Comparison of ENCODE assay signal across 8 mouse cellular contexts in genomic region chr4:33290002-33290401, GRCm38 (mm10). TPM values are rescaled to one million over a fixed set of nuclear protein-coding genes. Genes with fewer than 3 reads are reported as not detected.
DNase-seq lines count a peak whose midpoint lies in the region; ATAC-seq and TF ChIP-seq lines count a peak whose summit lies in the region.

Pnrc1 (minus strand) TSS chr4:33290163.

- H3K27me3 ChIP-seq in embryonic facial prominence, embryonic 11.5 days (ENCODE audit: control insufficient read depth, insufficient read depth, low read length) = no peaks in the 10 kb centered on the region
- no peaks in the 10 kb centered on the region for H3K27me3 ChIP-seq in kidney, adult 2 months (replicated peaks; ENCODE audit: control insufficient read depth, insufficient read depth, low read length)
- no peaks in the 10 kb centered on the region for H3K27me3 ChIP-seq in limb, embryonic 14.5 days (ENCODE audit: control insufficient read depth, insufficient read depth, low read length)
- H3K27me3 ChIP-seq in midbrain, embryonic 16.5 days (ENCODE audit: control insufficient read depth, insufficient read depth, low read depth, low read length) = no peaks in the 10 kb centered on the region

- H3K4me1 ChIP-seq in embryonic facial prominence, embryonic 11.5 days (ENCODE audit: control insufficient read depth, insufficient read depth, low read length) = no peaks in the 10 kb centered on the region
- H3K4me1 ChIP-seq in kidney, adult 2 months (ENCODE audit: control insufficient read depth, insufficient read depth, low read length) = no peaks in the 10 kb centered on the region; the same call in 1 of the 2 replicates
- H3K4me1 ChIP-seq in limb, embryonic 14.5 days (ENCODE audit: control insufficient read depth, insufficient read depth, low read length) = peaks cover 6% of the 10 kb centered on the region; the same call in 1 of the 2 replicates
- H3K4me1 ChIP-seq in midbrain, embryonic 16.5 days (ENCODE audit: control insufficient read depth, insufficient read depth, low read length) = no peaks in the 10 kb centered on the region

- H3K36me3 ChIP-seq in embryonic facial prominence, embryonic 11.5 days (replicated peaks; ENCODE audit: control insufficient read depth, insufficient read depth, low read depth, low read length) = no peaks in the 10 kb centered on the region
- H3K36me3 ChIP-seq in kidney, adult 2 months (ENCODE audit: control insufficient read depth, insufficient read depth, low read length) = no peaks in the 10 kb centered on the region
- H3K36me3 ChIP-seq in limb, embryonic 14.5 days (ENCODE audit: control insufficient read depth, insufficient read depth, low read length) = no peaks in the 10 kb centered on the region
- H3K36me3 ChIP-seq in midbrain, embryonic 16.5 days (ENCODE audit: control insufficient read depth, insufficient read depth, low read length) = no peaks in the 10 kb centered on the region

- H3K4me3 ChIP-seq in embryonic facial prominence, embryonic 11.5 days (ENCODE audit: low read depth, low read length) = no peak within 1 kb of the TSS
- H3K4me3 ChIP-seq in kidney, adult 2 months (ENCODE audit: insufficient read depth, low read depth, low read length) = peak within 1 kb of the TSS; percentile 45; the same call in 1 of the 2 replicates
- peak within 1 kb of the TSS; percentile 22 for H3K4me3 ChIP-seq in limb, embryonic 14.5 days (replicated peaks; ENCODE audit: low read length)
- no peak within 1 kb of the TSS for H3K4me3 ChIP-seq in midbrain, embryonic 16.5 days (ENCODE audit: low read depth, low read length)

- no peak for TF ChIP-seq POLR2A in kidney, adult 2 months (IDR thresholded peaks at IDR 0.05; ENCODE audit: low read depth, low read length)
- no peak for TF ChIP-seq POLR2A in limb, embryonic 14.5 days (IDR thresholded peaks at IDR 0.05; ENCODE audit: borderline replicate concordance, extremely low read depth, insufficient read depth, insufficient read length)

- no peak for TF ChIP-seq CTCF in kidney, adult 2 months (conservative IDR thresholded peaks at IDR 0.05; ENCODE audit: insufficient read depth, insufficient read length, low read depth, low read length)

- H3K9ac ChIP-seq in embryonic facial prominence, embryonic 11.5 days (replicated peaks; ENCODE audit: low read length) = peak within 1 kb of the TSS; percentile 18; the same call in 1 of the 2 replicates
- H3K9ac ChIP-seq in limb, embryonic 14.5 days (ENCODE audit: low read depth, low read length, severe bottlenecking) = 0 out of 2 replicates have a peak within 1 kb of the TSS, but pooled peaks have one; percentile 0
- H3K9ac ChIP-seq in midbrain, embryonic 16.5 days (ENCODE audit: low read depth, low read length) = no peak within 1 kb of the TSS

- WGBS in embryonic facial prominence, embryonic 11.5 days = 56% methylated on average over 3 of the region's 3 CpGs
- 59% methylated on average over 3 of the region's 3 CpGs for WGBS in kidney, adult 2 months
- 35% methylated on average over 3 of the region's 3 CpGs for WGBS in limb, embryonic 14.5 days
- WGBS in midbrain, embryonic 16.5 days = 62% methylated on average over 3 of the region's 3 CpGs

- H3K27ac ChIP-seq in embryonic facial prominence, embryonic 11.5 days (replicated peaks; ENCODE audit: low read depth, low read length) = no peak within 1 kb of the TSS
- no peak within 1 kb of the TSS for H3K27ac ChIP-seq in kidney, adult 2 months (ENCODE audit: insufficient read depth, low read depth, low read length)
- peak within 1 kb of the TSS; percentile 71 for H3K27ac ChIP-seq in limb, embryonic 14.5 days (replicated peaks; ENCODE audit: low read depth, low read length)
- no peak within 1 kb of the TSS for H3K27ac ChIP-seq in midbrain, embryonic 16.5 days (ENCODE audit: low read length)

- no peak for DNase-seq in urinary bladder, adult 2 months (ENCODE audit: low spot score)
- DNase-seq in urinary bladder, postnatal 10 days (ENCODE audit: low spot score) = no peak
- DNase-seq in embryonic facial prominence, embryonic 11.5 days (ENCODE audit: low spot score) = peak; percentile 67
- DNase-seq in heart, adult 18-20 months = peak; percentile 58 to 80
- peak; percentile 58 for DNase-seq in kidney, adult 2 months
- DNase-seq in limb, embryonic 14.5 days (ENCODE audit: low spot score) = peak; percentile 87
- DNase-seq in c-Kit-positive CD71-positive TER-119-positive erythroid progenitor cells, embryonic 14.5 days (ENCODE audit: low spot score) = no peak

- 0 out of 2 replicates have a peak within 1 kb of the TSS, but pooled peaks have one; percentile 16 for H3K4me2 ChIP-seq in embryonic facial prominence, embryonic 11.5 days (ENCODE audit: low read depth, low read length)
- H3K4me2 ChIP-seq in limb, embryonic 14.5 days (replicated peaks; ENCODE audit: low read depth, low read length, severe bottlenecking) = peak within 1 kb of the TSS; percentile 36
- no peak within 1 kb of the TSS for H3K4me2 ChIP-seq in midbrain, embryonic 16.5 days (ENCODE audit: low read length)

- no peaks in the 10 kb centered on the region for H3K9me3 ChIP-seq in embryonic facial prominence, embryonic 11.5 days (replicated peaks; ENCODE audit: control insufficient read depth, low read length)
- no peaks in the 10 kb centered on the region for H3K9me3 ChIP-seq in limb, embryonic 14.5 days (ENCODE audit: control insufficient read depth, low read length)
- no peaks in the 10 kb centered on the region for H3K9me3 ChIP-seq in midbrain, embryonic 16.5 days (replicated peaks; ENCODE audit: control insufficient read depth, low read length, poor library complexity, severe bottlenecking)

- ATAC-seq in embryonic facial prominence, embryonic 11.5 days (replicated peaks; ENCODE audit: insufficient number of reproducible peaks, low FRiP score, low TSS enrichment, low read depth) = peak; percentile 85; the same call in 1 of the 2 replicates
- ATAC-seq in limb, embryonic 14.5 days (ENCODE audit: low FRiP score, low read depth) = peak; percentile 95
- ATAC-seq in midbrain, embryonic 16.5 days = peak; percentile 87

RNA-seq across cellular contexts. Expression of gene Pnrc1, which starts in this region (rescaled TPM):
- polyA plus RNA-seq in urinary bladder, adult 2 months (2012; rRNA removed) = 40.4 and 51.2 TPM in 2 replicates
- polyA plus RNA-seq in embryonic facial prominence, embryonic 11.5 days (2014; fragmentation: Nextera tagmentation; extraction: Ambion mirVana) = 115 TPM in 2 replicates
- total RNA-seq in heart, adult 18-20 months (2021) = 100 to 1,000 TPM; 160 to 193 TPM
- polyA plus RNA-seq in kidney, adult 2 months (2012; rRNA removed) = 32.3 and 53.2 TPM in 2 replicates
- polyA plus RNA-seq in limb, embryonic 14.5 days (2012; rRNA removed) = 61.4 and 66.5 TPM in 2 replicates
- polyA plus RNA-seq in limb, embryonic 14.5 days (2014; fragmentation: Nextera tagmentation; extraction: Ambion mirVana) = 121 and 137 TPM in 2 replicates
- 48.7 and 53.2 TPM in 2 replicates for polyA plus RNA-seq in midbrain, embryonic 16.5 days (2015; fragmentation: Nextera tagmentation; extraction: Ambion mirVana)

Comparison
In these comparisons a context has a peak if more than half of its experiments do, and no peak if none do; other contexts are left out.
1. DNase-seq: peak in embryonic facial prominence, embryonic 11.5 days (single experiment), heart, adult 18-20 months (2 of 2), kidney, adult 2 months (single experiment) and limb, embryonic 14.5 days (single experiment); none in urinary bladder, adult 2 months (single experiment), urinary bladder, postnatal 10 days (single experiment) and c-Kit-positive CD71-positive TER-119-positive erythroid progenitor cells, embryonic 14.5 days (single experiment).
2. H3K4me3 ChIP-seq: peak in kidney, adult 2 months (single experiment) and limb, embryonic 14.5 days (single experiment); none in embryonic facial prominence, embryonic 11.5 days (single experiment) and midbrain, embryonic 16.5 days (single experiment).
3. Peak in every context shown above with its lines, with median percentiles within 50 percentile points of each other: ATAC-seq.